ENCODE assay signal across 16 mouse cellular contexts in the genomic region with DNA sequence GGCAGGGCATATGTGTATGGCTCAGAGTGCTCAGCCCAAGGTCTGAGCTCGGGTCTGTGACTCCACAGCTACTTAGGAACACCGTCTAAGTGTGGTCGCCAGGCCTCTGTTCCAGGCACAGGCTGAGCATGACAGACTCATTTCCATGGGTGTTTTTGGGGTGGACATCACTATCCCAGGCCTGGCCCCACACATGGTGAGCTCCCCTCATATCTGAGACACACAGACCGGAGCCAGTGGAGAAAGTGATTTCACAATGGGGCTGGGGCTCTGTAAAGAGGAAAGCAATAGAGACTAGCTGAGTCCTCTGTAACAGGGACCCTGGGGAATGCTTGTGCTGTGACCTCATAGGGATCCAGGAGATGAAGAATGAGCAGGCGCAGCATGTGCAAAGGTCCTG. TPM values are rescaled to one million over a fixed set of nuclear protein-coding genes. Genes with fewer than 3 reads are reported as not detected.
A peak's percentile ranks its signal among the peaks of the same experiment; 100 is the strongest.
DNase-seq lines count a peak whose midpoint lies in the region; ATAC-seq and TF ChIP-seq lines count a peak whose summit lies in the region.
"Had no signal": no experiment of that assay in that cellular context is flagged by ENCODE, and none has a peak within 500 bp of the region (broad histone marks: within the 10 kb centered on the region; RNA-seq: fewer than 3 reads in every experiment).

No protein-coding gene starts in this region.

- DNase-seq in heart, postnatal 10 days: no peak
- DNase-seq in MEL (ENCODE audit: low read depth, low spot score): no peak
- no peak for DNase-seq in left cerebral cortex, postnatal 36 days (ENCODE audit: low spot score in 2 of 2)
- DNase-seq in left cerebral cortex, adult 11 months (ENCODE audit: low spot score): no peak
- DNase-seq in gastrocnemius, postnatal 36 days: no peak
- DNase-seq: cerebellum, adult 11-12 months; gastrocnemius, adult 2 months; kidney, adult 2 months; kidney, postnatal 36 days; right cerebral cortex, postnatal 25 days; thymus, adult 2 months had no signal

- TF ChIP-seq CTCF in MEL (IDR thresholded peaks at IDR 0.05 in 2 of 3, conservative IDR thresholded peaks at IDR 0.05 in 1 of 3; ENCODE audit: control insufficient read depth in 1 of 3, insufficient read depth in 1 of 3, low read depth in 2 of 3, low read length in 3 of 3, poor library complexity in 1 of 3, severe bottlenecking in 1 of 3): no peak

- ATAC-seq in heart, embryonic 13.5 days (ENCODE audit: extremely low read depth, insufficient number of reproducible peaks, low FRiP score, low TSS enrichment): no peak
- ATAC-seq in erythroid progenitor cell, adult 5-6 weeks (replicated peaks; ENCODE audit: low FRiP score, poor library complexity, severe bottlenecking): peak; percentile 24
- peak; percentile 36 for ATAC-seq in liver, embryonic 16.5 days (ENCODE audit: low read depth)
- ATAC-seq: forebrain, embryonic 15.5 days; lung, postnatal 0 days had no signal

- peak overlapping the region; percentile 59; the same call in 1 of the 2 replicates for H3K27ac ChIP-seq in heart, embryonic 13.5 days (replicated peaks)
- H3K27ac ChIP-seq in MEL (ENCODE audit: control insufficient read depth, low read depth, low read length): peak overlapping the region; percentile 56
- H3K27ac ChIP-seq in liver, embryonic 16.5 days (ENCODE audit: low read length): peak overlapping the region; percentile 89
- H3K27ac ChIP-seq: forebrain, embryonic 15.5 days had no signal

- no peaks in the 10 kb centered on the region for H3K27me3 ChIP-seq in heart, embryonic 13.5 days (replicated peaks)
- no peaks in the 10 kb centered on the region for H3K27me3 ChIP-seq in MEL (ENCODE audit: control insufficient read depth in 1 of 2, insufficient read depth in 2 of 2, low read length in 2 of 2)
- H3K27me3 ChIP-seq in liver, embryonic 16.5 days (ENCODE audit: control insufficient read depth, insufficient read depth, low read depth, low read length): no peaks in the 10 kb centered on the region
- H3K27me3 ChIP-seq: forebrain, embryonic 15.5 days had no signal

- TF ChIP-seq POLR2A in MEL (IDR thresholded peaks at IDR 0.05; ENCODE audit: control insufficient read depth in 1 of 2, insufficient read depth in 1 of 2, low read depth in 1 of 2, low read length in 2 of 2, poor library complexity in 1 of 2): no peak

- peaks cover 49% of the 10 kb centered on the region for H3K36me3 ChIP-seq in heart, embryonic 13.5 days
- peaks cover 0 to 35% of the 10 kb centered on the region in 2 experiments; a peak in 3 of 4 replicates for H3K36me3 ChIP-seq in MEL (ENCODE audit: control insufficient read depth in 1 of 2, insufficient read depth in 2 of 2, low read length in 2 of 2)
- H3K36me3 ChIP-seq in liver, embryonic 16.5 days (ENCODE audit: control insufficient read depth, insufficient read depth): peaks cover 4% of the 10 kb centered on the region; the same call in 1 of the 2 replicates

- peak overlapping the region; percentile 45 for H3K4me2 ChIP-seq in heart, embryonic 13.5 days
- H3K4me2 ChIP-seq in liver, embryonic 16.5 days (ENCODE audit: low read depth, low read length): peak overlapping the region; percentile 74
- H3K4me2 ChIP-seq: forebrain, embryonic 15.5 days had no signal

- peaks cover 4% of the 10 kb centered on the region for H3K79me2 ChIP-seq in MEL (ENCODE audit: control insufficient read depth, insufficient read depth, low read length, poor library complexity)

- intact Hi-C loops in heart, postnatal 10 days (cut with DNase I): no loop called here
- intact Hi-C loops in left cerebral cortex, postnatal 36 days (cut with DNase I): no loop called here
- intact Hi-C loops in gastrocnemius, postnatal 36 days (cut with DNase I): no loop called here

- 0 out of 2 replicates have a peak overlapping the region, but pooled peaks have one; percentile 16 for H3K9ac ChIP-seq in heart, embryonic 13.5 days
- H3K9ac ChIP-seq in MEL (ENCODE audit: control insufficient read depth, low read depth, low read length, poor library complexity, severe bottlenecking): peak overlapping the region; percentile 46; the same call in 1 of the 2 replicates
- peak overlapping the region; percentile 60 for H3K9ac ChIP-seq in liver, embryonic 16.5 days (ENCODE audit: low read depth, low read length)
- H3K9ac ChIP-seq: forebrain, embryonic 15.5 days had no signal

- no peak for TF ChIP-seq RAD21 in MEL (IDR thresholded peaks at IDR 0.05; ENCODE audit: low read depth, low read length)

- 84% methylated on average over 5 of the region's 5 CpGs for WGBS in heart, embryonic 13.5 days
- WGBS in liver, embryonic 16.5 days (ENCODE audit: insufficient replicate concordance): 53% methylated on average over 5 of the region's 5 CpGs

- no peak for TF ChIP-seq EP300 in MEL (IDR thresholded peaks at IDR 0.05; ENCODE audit: low read depth in 1 of 2, low read length in 2 of 2)

- no peaks in the 10 kb centered on the region for H3K9me3 ChIP-seq in heart, embryonic 13.5 days
- H3K9me3 ChIP-seq in MEL (replicated peaks; ENCODE audit: insufficient read depth, low read length): no peaks in the 10 kb centered on the region
- no peaks in the 10 kb centered on the region for H3K9me3 ChIP-seq in liver, embryonic 16.5 days (replicated peaks; ENCODE audit: control insufficient read depth, low read length)
- H3K9me3 ChIP-seq: forebrain, embryonic 15.5 days had no signal

- H3K4me1 ChIP-seq in heart, embryonic 13.5 days: peaks cover 45% of the 10 kb centered on the region
- peaks cover 16 to 39% of the 10 kb centered on the region in 2 experiments for H3K4me1 ChIP-seq in MEL (ENCODE audit: control insufficient read depth in 1 of 2, insufficient read depth in 2 of 2, low read length in 2 of 2)
- peaks cover 56% of the 10 kb centered on the region for H3K4me1 ChIP-seq in liver, embryonic 16.5 days (ENCODE audit: control insufficient read depth, low read depth, low read length)

- 0 out of 2 replicates have a peak overlapping the region, but pooled peaks have one; percentile 4 for H3K4me3 ChIP-seq in heart, embryonic 13.5 days
- no peak overlapping the region for H3K4me3 ChIP-seq in MEL (ENCODE audit: control insufficient read depth in 1 of 2, insufficient read depth in 1 of 2, low read depth in 2 of 2, low read length in 2 of 2)
- peak overlapping the region; percentile 33 for H3K4me3 ChIP-seq in liver, embryonic 16.5 days (ENCODE audit: low read depth, low read length)
- H3K4me3 ChIP-seq: forebrain, embryonic 15.5 days; gastrocnemius, adult 2 months had no signal

TF ChIP-seq in MEL, 35 proteins besides CTCF, POLR2A, EP300 and RAD21:
- TF ChIP-seq ZNF384 (IDR thresholded peaks at IDR 0.05; ENCODE audit: low read depth, low read length): no peak
- TF ChIP-seq HCFC1 (IDR thresholded peaks at IDR 0.05; ENCODE audit: low read depth, low read length): no peak
- TF ChIP-seq GATA1 (IDR thresholded peaks at IDR 0.05; ENCODE audit: low read depth, low read length): no peak
- no peak for TF ChIP-seq MXI1 (IDR thresholded peaks at IDR 0.05; ENCODE audit: low read depth, low read length)
- no peak for TF ChIP-seq MYB (IDR thresholded peaks at IDR 0.05; ENCODE audit: low read depth, low read length)
- no peak for TF ChIP-seq ZKSCAN1 (IDR thresholded peaks at IDR 0.05; ENCODE audit: low read depth, low read length)
- TF ChIP-seq MEF2A (IDR thresholded peaks at IDR 0.05; ENCODE audit: extremely low read depth, insufficient replicate concordance, low read depth, low read length, poor library complexity, severe bottlenecking): no peak
- TF ChIP-seq USF2 (IDR thresholded peaks at IDR 0.05; ENCODE audit: borderline replicate concordance in 1 of 2, insufficient read depth in 1 of 2, low read depth in 1 of 2, low read length in 2 of 2): no peak
- no peak for TF ChIP-seq UBTF (IDR thresholded peaks at IDR 0.05; ENCODE audit: borderline replicate concordance, insufficient read depth, low read depth, low read length)
- TF ChIP-seq NRF1 (IDR thresholded peaks at IDR 0.05; ENCODE audit: insufficient read depth, low read depth, low read length, poor library complexity, severe bottlenecking): no peak
- no peak for TF ChIP-seq SMC3 (IDR thresholded peaks at IDR 0.05; ENCODE audit: low read depth, low read length)
- no peak for TF ChIP-seq POLR2AphosphoS5 (IDR thresholded peaks at IDR 0.05; ENCODE audit: borderline replicate concordance, low read depth, low read length)
- TF ChIP-seq SIN3A (IDR thresholded peaks at IDR 0.05; ENCODE audit: low read length): no peak
- no peak for TF ChIP-seq ETS1 (IDR thresholded peaks at IDR 0.05; ENCODE audit: low read depth, low read length)
- TF ChIP-seq NELFE (IDR thresholded peaks at IDR 0.05; ENCODE audit: low read depth, low read length): no peak
- TF ChIP-seq MAX (IDR thresholded peaks at IDR 0.05; ENCODE audit: low read length): no peak
TF ChIP-seq in MEL: peak in this region for 0.

RNA-seq across cellular contexts. Expression of gene Rbm19, which starts 20.8 kb away (rescaled TPM):
- polyA plus RNA-seq in heart, embryonic 13.5 days (2015; fragmentation: Nextera tagmentation; extraction: Ambion mirVana): 14.6 and 16.8 TPM in 2 replicates
- total RNA-seq in heart, postnatal 10 days (2021): 10 to 100 TPM; 23.0 to 26.7 TPM
- total RNA-seq in MEL (2012; rRNA removed): 57.1 and 66.3 TPM in 2 replicates
- 10 to 100 TPM in 1 of 2 experiments, not detected in 1; 74.3 TPM for polyA plus RNA-seq in MEL (2012; ENCODE audit: insufficient read depth in 1 of 2, insufficient read length in 2 of 2, low read depth in 1 of 2, low replicate concordance in 2 of 2, missing spikeins in 1 of 2)
- 2.9 TPM in 1 of 2 replicates, not detected in the other for total RNA-seq in erythroid progenitor cell, adult 5-6 weeks (2015; ENCODE audit: low replicate concordance)
- total RNA-seq in erythroid progenitor cell, adult 5-6 weeks (2017; ENCODE audit: low replicate concordance): 3.9 and 4.5 TPM in 2 replicates
- 8.8 and 10.5 TPM in 2 replicates for polyA plus RNA-seq in liver, embryonic 16.5 days (2015; fragmentation: Nextera tagmentation; extraction: Ambion mirVana)
- 10 to 100 TPM; 16.5 to 17.0 TPM for total RNA-seq in left cerebral cortex, postnatal 36 days (2021)
- total RNA-seq in gastrocnemius, postnatal 36 days (2021): 10 to 100 TPM; 18.4 to 20.8 TPM

Comparison
In these comparisons a context has a peak if more than half of its experiments do, and no peak if none do; other contexts are left out.
1. H3K4me3 ChIP-seq: peak in heart, embryonic 13.5 days (single experiment) and liver, embryonic 16.5 days (single experiment); none in MEL (0 of 2).
2. Peak in every context shown above with its lines, with median percentiles within 50 percentile points of each other: H3K27ac ChIP-seq and H3K9ac ChIP-seq.